11 mouse cellular contexts compared by ENCODE assay signal in genomic region chr2:91326746-91327350, GRCm38 (mm10).
DNase-seq lines count a peak whose midpoint lies in the region; ATAC-seq and TF ChIP-seq lines count a peak whose summit lies in the region.
"Had no signal": no experiment of that assay in that cellular context is flagged by ENCODE, and none has a peak within 500 bp of the region (broad histone marks: within the 10 kb centered on the region; RNA-seq: fewer than 3 reads in every experiment).

No protein-coding gene starts in this region.

- H3K27ac ChIP-seq in midbrain, embryonic 13.5 days = peak overlapping the region; percentile 45
- H3K27ac ChIP-seq in midbrain, embryonic 11.5 days (ENCODE audit: low read depth, low read length) = no peak overlapping the region
- H3K27ac ChIP-seq in stomach, postnatal 0 days (replicated peaks) = peak overlapping the region; percentile 67
- H3K27ac ChIP-seq: limb, embryonic 12.5 days had no signal

- no peaks in the 10 kb centered on the region for H3K36me3 ChIP-seq in midbrain, embryonic 13.5 days
- H3K36me3 ChIP-seq in midbrain, embryonic 11.5 days (ENCODE audit: control insufficient read depth, insufficient read depth, low read length) = no peaks in the 10 kb centered on the region
- no peaks in the 10 kb centered on the region for H3K36me3 ChIP-seq in stomach, postnatal 0 days (ENCODE audit: control insufficient read depth, insufficient read depth, low read length)
- H3K36me3 ChIP-seq: limb, embryonic 12.5 days had no signal

- H3K9me3 ChIP-seq in midbrain, embryonic 13.5 days = no peaks in the 10 kb centered on the region
- no peaks in the 10 kb centered on the region for H3K9me3 ChIP-seq in midbrain, embryonic 11.5 days (ENCODE audit: control insufficient read depth, low read length)
- no peaks in the 10 kb centered on the region for H3K9me3 ChIP-seq in stomach, postnatal 0 days (ENCODE audit: control insufficient read depth, low read length)
- H3K9me3 ChIP-seq: limb, embryonic 12.5 days had no signal

- H3K9ac ChIP-seq in midbrain, embryonic 13.5 days (replicated peaks) = no peak overlapping the region
- H3K9ac ChIP-seq in midbrain, embryonic 11.5 days (ENCODE audit: low read length) = no peak overlapping the region
- H3K9ac ChIP-seq in stomach, postnatal 0 days (ENCODE audit: low read length) = no peak overlapping the region
- H3K9ac ChIP-seq: limb, embryonic 12.5 days had no signal

- peaks cover 50% of the 10 kb centered on the region for H3K4me1 ChIP-seq in midbrain, embryonic 13.5 days (replicated peaks)
- peaks cover 29% of the 10 kb centered on the region for H3K4me1 ChIP-seq in midbrain, embryonic 11.5 days (ENCODE audit: control insufficient read depth, insufficient read depth, low read length)
- peaks cover 9% of the 10 kb centered on the region; the same call in 1 of the 2 replicates for H3K4me1 ChIP-seq in stomach, postnatal 0 days (replicated peaks; ENCODE audit: control insufficient read depth, insufficient read depth)
- H3K4me1 ChIP-seq: limb, embryonic 12.5 days had no signal

- DNase-seq in cerebellum, postnatal 25 days = peak; percentile 38 to 49
- DNase-seq in cerebellum, adult 9-10 months = no peak
- no peak for DNase-seq in midbrain, embryonic 11.5 days (ENCODE audit: low spot score, missing footprints)
- peak; percentile 51 to 57 for DNase-seq in kidney, postnatal 4 days
- peak; percentile 28 for DNase-seq in stomach, postnatal 0 days (ENCODE audit: low spot score)
- DNase-seq in T-cell, adult 2 months (ENCODE audit: low spot score) = no peak
- DNase-seq in left cerebral cortex, postnatal 10 days (ENCODE audit: extremely low spot score in 1 of 2, low spot score in 2 of 2) = no peak
- DNase-seq: B cell, adult 2 months; right cerebral cortex, postnatal 4 days had no signal

- WGBS in midbrain, embryonic 13.5 days = 88% methylated on average over 13 of the region's 13 CpGs
- 90% methylated on average over 13 of the region's 13 CpGs for WGBS in midbrain, embryonic 11.5 days
- WGBS in stomach, postnatal 0 days = 67% methylated on average over 13 of the region's 13 CpGs

- peak; percentile 20; the same call in 1 of the 2 replicates for TF ChIP-seq CTCF in stomach, postnatal 0 days (IDR thresholded peaks at IDR 0.05; ENCODE audit: low read depth)

- H3K4me3 ChIP-seq in midbrain, embryonic 13.5 days (replicated peaks) = no peak overlapping the region
- H3K4me3 ChIP-seq in midbrain, embryonic 11.5 days (ENCODE audit: low read depth, low read length) = no peak overlapping the region
- H3K4me3 ChIP-seq in stomach, postnatal 0 days (ENCODE audit: low read depth, low read length) = no peak overlapping the region
- H3K4me3 ChIP-seq: limb, embryonic 12.5 days had no signal

- no peak overlapping the region for H3K4me2 ChIP-seq in midbrain, embryonic 13.5 days (replicated peaks)
- H3K4me2 ChIP-seq in midbrain, embryonic 11.5 days = no peak overlapping the region
- H3K4me2 ChIP-seq in stomach, postnatal 0 days (replicated peaks; ENCODE audit: low read depth) = no peak overlapping the region
- H3K4me2 ChIP-seq: limb, embryonic 12.5 days had no signal

- ATAC-seq in midbrain, embryonic 13.5 days = no peak
- ATAC-seq in midbrain, embryonic 11.5 days (ENCODE audit: low FRiP score) = no peak
- ATAC-seq in stomach, postnatal 0 days (ENCODE audit: low FRiP score, low TSS enrichment) = peak; percentile 46; the same call in 1 of the 2 replicates

- no peak for TF ChIP-seq EP300 in stomach, postnatal 0 days (optimal IDR thresholded peaks at IDR 0.05)

- intact Hi-C loops in left cerebral cortex, postnatal 10 days (cut with DNase I) = no loop called here

- 0 out of 2 replicates have a peak, but pooled peaks cover 4% of the 10 kb centered on the region for H3K27me3 ChIP-seq in midbrain, embryonic 13.5 days
- no peaks in the 10 kb centered on the region for H3K27me3 ChIP-seq in midbrain, embryonic 11.5 days (ENCODE audit: control insufficient read depth, insufficient read depth, low read length)
- no peaks in the 10 kb centered on the region for H3K27me3 ChIP-seq in stomach, postnatal 0 days (ENCODE audit: control insufficient read depth, insufficient read depth, low read length)
- H3K27me3 ChIP-seq: limb, embryonic 12.5 days had no signal

Comparison
In these comparisons a context has a peak if more than half of its experiments do, and no peak if none do; other contexts are left out.
1. DNase-seq: peak in cerebellum, postnatal 25 days (2 of 2), kidney, postnatal 4 days (2 of 2) and stomach, postnatal 0 days (single experiment); none in cerebellum, adult 9-10 months (single experiment), midbrain, embryonic 11.5 days (single experiment), T-cell, adult 2 months (single experiment) and left cerebral cortex, postnatal 10 days (0 of 2).